Mouse (Mus musculus): ENCODE measurements around the gene Hipk2. TPM values are rescaled to one million over a fixed set of nuclear protein-coding genes. Genes with fewer than 3 reads are reported as not detected.

Gene Hipk2
- polyA plus RNA-seq, 1 experiment from 2014 or later = 12.0 TPM

- Histone ChIP-seq H3K9me3 (ENCODE audit: control insufficient read depth) (no peaks in the 10 kb centered on the region), H3K4me2 (replicated peaks; ENCODE audit: low read depth) (no peak overlapping the region), H3K9ac (ENCODE audit: low read depth, low read length) (no peak overlapping the region), H3K27ac (ENCODE audit: low read depth, low read length) (peak overlapping the region; percentile 24; the same call in 1 of the 2 replicates), H3K4me1 (replicated peaks; ENCODE audit: control insufficient read depth, insufficient read depth, low read length) (peaks cover 14% of the 10 kb centered on the region), H3K27me3 (replicated peaks; ENCODE audit: control insufficient read depth, insufficient read depth, low read length) (no peaks in the 10 kb centered on the region), H3K36me3 (ENCODE audit: control insufficient read depth, insufficient read depth) (no peaks in the 10 kb centered on the region), H3K4me3 (ENCODE audit: low read depth, low read length) (no peak overlapping the region)
- ATAC-seq = no peak
- 45% methylated on average over 1 of the region's 1 CpGs for WGBS
- no peak for TF ChIP-seq CTCF (IDR thresholded peaks at IDR 0.05; ENCODE audit: low read depth)
Observed at GRCm38 (mm10) chr6:38866357-38866756, 9.6 kb downstream of the Hipk2 start.

GRCm38 (mm10) chr6:38865805-38866204 lies 10.2 kb downstream of the Hipk2 start:
- Histone ChIP-seq H3K27me3 (replicated peaks; ENCODE audit: control insufficient read depth, insufficient read depth, low read length) (no peaks in the 10 kb centered on the region), H3K9me3 (ENCODE audit: control insufficient read depth) (no peaks in the 10 kb centered on the region), H3K4me1 (replicated peaks; ENCODE audit: control insufficient read depth, insufficient read depth, low read length) (peaks cover 14% of the 10 kb centered on the region), H3K36me3 (ENCODE audit: control insufficient read depth, insufficient read depth) (no peaks in the 10 kb centered on the region), H3K4me2 (replicated peaks; ENCODE audit: low read depth) (no peak overlapping the region), H3K27ac (ENCODE audit: low read depth, low read length) (no peak overlapping the region), H3K4me3 (ENCODE audit: low read depth, low read length) (no peak overlapping the region), H3K9ac (ENCODE audit: low read depth, low read length) (no peak overlapping the region)
- TF ChIP-seq CTCF (IDR thresholded peaks at IDR 0.05; ENCODE audit: low read depth) = no peak
- ATAC-seq = no peak

GRCm38 (mm10) chr6:38863595-38863994 lies 12.4 kb downstream of the Hipk2 start:
- Histone ChIP-seq H3K9me3 (ENCODE audit: control insufficient read depth) (no peaks in the 10 kb centered on the region), H3K36me3 (ENCODE audit: control insufficient read depth, insufficient read depth) (no peaks in the 10 kb centered on the region), H3K4me2 (replicated peaks; ENCODE audit: low read depth) (no peak overlapping the region), H3K4me1 (replicated peaks; ENCODE audit: control insufficient read depth, insufficient read depth, low read length) (peaks cover 9% of the 10 kb centered on the region; the same call in 1 of the 2 replicates), H3K9ac (ENCODE audit: low read depth, low read length) (no peak overlapping the region), H3K4me3 (ENCODE audit: low read depth, low read length) (no peak overlapping the region), H3K27me3 (replicated peaks; ENCODE audit: control insufficient read depth, insufficient read depth, low read length) (no peaks in the 10 kb centered on the region), H3K27ac (ENCODE audit: low read depth, low read length) (no peak overlapping the region)
- no peak for ATAC-seq
- WGBS = 37% methylated on average over 3 of the region's 3 CpGs
- no peak for TF ChIP-seq CTCF (IDR thresholded peaks at IDR 0.05; ENCODE audit: low read depth)

- Histone ChIP-seq H3K4me3 (ENCODE audit: low read depth, low read length) (no peak overlapping the region), H3K4me2 (replicated peaks; ENCODE audit: low read depth) (no peak overlapping the region), H3K27ac (ENCODE audit: low read depth, low read length) (no peak overlapping the region), H3K36me3 (ENCODE audit: control insufficient read depth, insufficient read depth) (no peaks in the 10 kb centered on the region), H3K9me3 (ENCODE audit: control insufficient read depth) (no peaks in the 10 kb centered on the region), H3K27me3 (replicated peaks; ENCODE audit: control insufficient read depth, insufficient read depth, low read length) (no peaks in the 10 kb centered on the region), H3K4me1 (replicated peaks; ENCODE audit: control insufficient read depth, insufficient read depth, low read length) (0 out of 2 replicates have a peak, but pooled peaks cover 7% of the 10 kb centered on the region), H3K9ac (ENCODE audit: low read depth, low read length) (no peak overlapping the region)
- no peak for ATAC-seq
- TF ChIP-seq CTCF (IDR thresholded peaks at IDR 0.05; ENCODE audit: low read depth) = no peak
- WGBS = 93% methylated on average over 2 of the region's 2 CpGs
Observed at GRCm38 (mm10) chr6:38860301-38860700, 15.7 kb downstream of the Hipk2 start.

- TF ChIP-seq CTCF (IDR thresholded peaks at IDR 0.05; ENCODE audit: low read depth) = no peak
- ATAC-seq = no peak
- Histone ChIP-seq H3K9me3 (ENCODE audit: control insufficient read depth) (no peaks in the 10 kb centered on the region), H3K27me3 (replicated peaks; ENCODE audit: control insufficient read depth, insufficient read depth, low read length) (no peaks in the 10 kb centered on the region), H3K4me1 (replicated peaks; ENCODE audit: control insufficient read depth, insufficient read depth, low read length) (peaks cover 6% of the 10 kb centered on the region; the same call in 1 of the 2 replicates), H3K27ac (ENCODE audit: low read depth, low read length) (no peak overlapping the region), H3K9ac (ENCODE audit: low read depth, low read length) (no peak overlapping the region), H3K36me3 (ENCODE audit: control insufficient read depth, insufficient read depth) (no peaks in the 10 kb centered on the region), H3K4me2 (replicated peaks; ENCODE audit: low read depth) (no peak overlapping the region), H3K4me3 (ENCODE audit: low read depth, low read length) (no peak overlapping the region)
- 89% methylated on average over 1 of the region's 1 CpGs for WGBS
Observed at GRCm38 (mm10) chr6:38859819-38860218, 16.1 kb downstream of the Hipk2 start.

- TF ChIP-seq CTCF (IDR thresholded peaks at IDR 0.05; ENCODE audit: low read depth) = no peak
- Histone ChIP-seq H3K27me3 (replicated peaks; ENCODE audit: control insufficient read depth, insufficient read depth, low read length) (no peaks in the 10 kb centered on the region), H3K4me2 (replicated peaks; ENCODE audit: low read depth) (peak overlapping the region; percentile 9; the same call in 1 of the 2 replicates), H3K4me1 (replicated peaks; ENCODE audit: control insufficient read depth, insufficient read depth, low read length) (peaks cover 32% of the 10 kb centered on the region), H3K27ac (ENCODE audit: low read depth, low read length) (peak overlapping the region; percentile 74), H3K36me3 (ENCODE audit: control insufficient read depth, insufficient read depth) (no peaks in the 10 kb centered on the region), H3K9ac (ENCODE audit: low read depth, low read length) (no peak overlapping the region), H3K4me3 (ENCODE audit: low read depth, low read length) (no peak overlapping the region), H3K9me3 (ENCODE audit: control insufficient read depth) (no peaks in the 10 kb centered on the region)
- WGBS = 43% methylated on average over 5 of the region's 5 CpGs
- ATAC-seq = peak; percentile 77
Observed at GRCm38 (mm10) chr6:38853561-38853992, 22.4 kb downstream of the Hipk2 start.

- H3K9ac ChIP-seq (ENCODE audit: low read depth, low read length) = no peak overlapping the region
- no peak for TF ChIP-seq CTCF (IDR thresholded peaks at IDR 0.05; ENCODE audit: low read depth)
- ATAC-seq = no peak
- H3K27me3 ChIP-seq (replicated peaks; ENCODE audit: control insufficient read depth, insufficient read depth, low read length) = no peaks in the 10 kb centered on the region
- no peak overlapping the region for H3K4me3 ChIP-seq (ENCODE audit: low read depth, low read length)
- H3K27ac ChIP-seq (ENCODE audit: low read depth, low read length) = peak overlapping the region; percentile 41
- H3K9me3 ChIP-seq (ENCODE audit: control insufficient read depth) = no peaks in the 10 kb centered on the region
- peaks cover 48% of the 10 kb centered on the region for H3K4me1 ChIP-seq (replicated peaks; ENCODE audit: control insufficient read depth, insufficient read depth, low read length)
- 53% methylated on average over 2 of the region's 2 CpGs for WGBS
- no peak overlapping the region for H3K4me2 ChIP-seq (replicated peaks; ENCODE audit: low read depth)
- H3K36me3 ChIP-seq (ENCODE audit: control insufficient read depth, insufficient read depth) = no peaks in the 10 kb centered on the region
Observed at GRCm38 (mm10) chr6:38851740-38852139, 24.2 kb downstream of the Hipk2 start.

Measured in intestine, postnatal 0 days (tissue).